Mouse (Mus musculus) left cerebral cortex, postnatal 14 days (tissue): ENCODE data around the gene Brinp2. TPM values are rescaled to one million over a fixed set of nuclear protein-coding genes. Genes with fewer than 3 reads are reported as not detected.
A peak's percentile ranks its signal among the peaks of the same experiment; 100 is the strongest.

Experiments used
- DNase-seq, 2 experiments: peaks; one replicate each; pipeline ENCODE4 v3.0.0; 2021 to 2022; ENCODE audit warnings: low spot score in 2 of 2, mixed read lengths in 1 of 2
- intact Hi-C: fragments of 180-260 bp; cut with DNase I; formaldehyde crosslinking; loops from one replicate; pipeline ENCODE4 v1.15.1; 2025
- total RNA-seq, 2 experiments: library from RNA; stranded (reverse); gene quantifications; 2 replicates each; pipeline ENCODE4 v1.2.3; 2021

The Brinp2 gene
- total RNA-seq, 2 experiments from 2014 or later: 123 to 144 TPM

DNA sequence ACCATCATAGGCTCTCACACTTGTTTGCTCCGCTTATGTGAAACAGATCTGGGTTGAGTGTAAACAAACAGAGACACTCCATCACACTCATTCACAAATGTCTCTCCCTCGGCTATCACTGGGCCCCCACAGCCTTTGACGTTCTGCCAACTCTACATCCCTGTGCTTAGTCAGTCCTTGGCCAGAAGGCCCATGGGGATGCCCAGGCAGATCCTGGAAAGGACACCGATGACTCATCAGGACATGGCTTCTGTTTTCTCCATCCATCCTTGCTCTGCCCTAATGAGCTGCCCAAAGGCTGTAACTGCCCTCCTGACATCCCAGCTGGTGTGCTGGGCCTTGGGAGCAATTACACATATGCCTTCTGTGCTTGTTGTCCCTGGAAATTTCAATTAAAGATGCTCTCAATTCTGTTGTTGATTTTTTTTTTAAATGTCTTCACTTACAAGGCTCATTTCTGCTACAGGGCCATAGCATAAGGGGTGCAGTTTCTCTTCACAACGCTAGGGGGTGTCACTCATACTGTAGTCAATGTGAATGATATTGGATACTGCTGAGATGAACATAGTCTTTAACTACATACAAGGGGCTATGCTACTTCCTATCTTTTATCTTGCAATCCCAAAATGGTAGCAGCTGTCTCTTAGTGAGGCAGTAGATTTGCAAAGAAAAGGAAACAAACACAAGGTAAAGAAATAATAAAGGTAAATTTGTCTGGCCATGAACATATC, 45.5 kb downstream of the Brinp2 start:
- intact Hi-C loops: no loop called here
- peak in 1 of 2 experiments; percentile 20 for DNase-seq

DNA sequence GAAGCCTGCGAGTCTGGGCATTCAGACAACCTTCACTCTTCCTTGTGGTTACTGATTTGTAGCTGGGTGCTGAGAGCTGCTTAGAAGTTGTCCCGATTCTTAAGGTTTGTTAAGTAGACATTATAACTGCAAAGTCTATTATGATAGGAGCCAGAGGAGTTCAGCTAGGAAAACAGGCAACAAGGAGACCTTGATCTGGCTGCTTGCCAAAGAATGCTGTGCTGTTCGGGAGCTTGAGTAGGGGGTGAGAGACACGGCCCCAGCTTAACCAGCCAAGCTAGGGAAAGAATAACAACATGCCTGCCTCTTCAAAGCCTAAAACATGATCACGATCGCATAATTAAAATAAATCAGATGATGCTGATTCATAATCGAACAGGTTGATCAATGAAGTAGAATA, 59.1 kb downstream of the Brinp2 start:
- intact Hi-C loops: no loop called here
- no peak for DNase-seq

DNA sequence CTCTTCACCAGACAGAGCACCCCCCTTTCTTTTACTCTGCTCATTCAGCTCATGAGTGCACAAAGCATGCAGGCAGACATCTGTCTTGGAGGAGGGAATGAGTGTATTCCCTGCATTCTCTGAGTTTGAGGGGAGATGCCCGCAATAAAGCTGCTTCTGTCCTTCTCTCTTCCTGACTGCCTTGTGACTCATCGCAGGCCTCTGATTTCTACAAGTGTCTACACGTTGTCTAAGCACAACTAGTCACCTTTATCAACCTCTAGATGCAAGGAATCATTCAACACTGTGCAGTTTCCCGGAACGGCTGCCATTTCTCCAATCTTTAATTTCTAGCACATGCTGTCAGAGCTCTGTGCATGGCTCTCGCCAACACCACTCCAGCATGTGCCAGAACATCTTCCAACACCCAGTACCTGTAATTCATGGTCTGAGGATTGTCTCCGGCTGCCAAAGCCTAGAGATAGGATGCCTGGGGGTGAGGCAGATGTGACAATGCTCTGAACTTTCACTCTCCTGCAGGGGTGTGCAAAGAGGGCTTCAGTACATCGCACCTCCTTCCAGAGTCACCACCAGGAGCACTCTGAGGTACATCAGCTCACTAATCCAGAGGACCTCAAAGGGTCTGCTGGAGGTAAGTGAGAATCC, 59.7 kb downstream of the Brinp2 start:
- peak; percentile 22 to 26 for DNase-seq
- intact Hi-C loops: no loop called here

DNA sequence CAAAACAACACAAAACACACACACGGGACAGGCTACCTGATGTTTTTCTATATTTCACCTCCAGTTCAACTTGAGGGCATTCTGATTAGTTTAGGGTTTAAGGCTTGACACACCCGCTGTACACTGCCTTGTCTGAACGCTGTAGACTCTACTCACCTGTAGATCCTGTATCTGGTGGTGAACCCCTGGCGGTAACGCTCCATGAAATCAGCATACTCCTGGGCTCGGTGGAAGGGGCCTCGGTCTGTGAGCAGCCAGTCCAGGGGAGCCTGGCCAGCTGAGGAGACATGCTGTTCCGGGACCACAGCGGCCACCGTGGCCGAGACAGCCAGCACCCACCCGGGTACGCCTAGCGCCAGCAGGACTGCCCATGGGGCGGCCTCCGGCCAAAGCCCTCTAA, 60.9 kb downstream of the Brinp2 start:
- intact Hi-C loops: no loop called here
- DNase-seq: no peak

DNA sequence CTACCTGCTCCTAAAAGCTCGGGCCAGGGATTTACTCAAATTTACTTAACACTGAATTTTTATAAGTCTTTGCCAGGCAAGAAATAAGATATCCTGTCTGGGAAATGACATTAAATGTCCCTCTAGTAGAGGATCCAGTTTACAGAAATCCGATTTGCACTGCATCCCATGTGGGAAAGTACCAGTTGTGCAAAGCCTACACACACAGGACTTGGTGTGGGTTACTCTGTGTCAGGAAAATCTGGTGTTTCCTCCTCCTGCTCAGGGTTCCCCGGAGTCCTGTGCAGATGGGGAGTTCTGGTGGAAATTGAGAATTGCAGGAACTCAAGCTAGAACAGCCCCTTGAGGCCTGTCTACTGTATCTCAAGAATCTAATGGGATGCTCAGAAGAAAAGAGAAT, 70.9 kb downstream of the Brinp2 start:
- DNase-seq: no peak
- intact Hi-C loops: no loop called here

DNA sequence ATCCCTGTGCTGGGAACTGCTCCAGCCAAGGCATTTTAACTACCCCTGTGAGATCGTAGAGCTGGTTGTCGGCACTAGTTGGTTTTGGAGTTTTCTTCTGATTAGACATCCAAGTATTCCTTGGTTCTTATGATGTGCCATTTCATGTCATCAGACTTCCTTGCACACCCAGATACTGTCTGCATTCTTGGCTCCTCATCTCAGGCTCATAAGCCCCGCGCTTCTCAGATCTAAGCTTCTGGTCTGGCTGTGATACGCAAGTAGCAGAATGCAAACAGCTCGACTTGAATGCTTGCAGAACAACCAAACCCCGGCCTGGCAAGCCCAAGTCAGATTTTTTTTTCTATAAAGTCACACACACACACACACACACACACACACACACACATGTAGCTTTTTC, 72.3 kb downstream of the Brinp2 start:
- DNase-seq: peak in 1 of 2 experiments; percentile 17

DNA sequence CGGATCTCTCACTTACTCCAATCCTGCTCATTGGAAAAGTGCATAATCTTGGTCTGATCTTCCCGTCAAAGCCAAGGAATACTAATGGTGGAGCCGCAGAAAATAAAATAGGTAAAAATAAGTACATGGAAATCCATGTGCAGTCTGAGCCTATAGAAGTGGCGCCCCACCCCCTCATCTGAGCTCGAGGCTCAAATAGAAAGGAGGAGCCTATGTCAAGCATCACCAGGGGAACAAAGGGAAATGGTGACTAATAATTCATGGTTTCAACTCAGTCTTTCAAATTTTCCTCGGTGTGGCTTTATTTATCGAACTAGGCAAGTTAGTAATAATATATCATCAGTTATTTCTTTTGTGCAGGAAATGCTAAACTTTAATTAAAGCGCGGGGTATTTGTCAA, 84.1 kb downstream of the Brinp2 start:
- intact Hi-C loops: no loop called here
- no peak for DNase-seq

More for the DNA sequence above, 72.3 kb downstream of the Brinp2 start:
- intact Hi-C loops: no loop called here

DNA sequence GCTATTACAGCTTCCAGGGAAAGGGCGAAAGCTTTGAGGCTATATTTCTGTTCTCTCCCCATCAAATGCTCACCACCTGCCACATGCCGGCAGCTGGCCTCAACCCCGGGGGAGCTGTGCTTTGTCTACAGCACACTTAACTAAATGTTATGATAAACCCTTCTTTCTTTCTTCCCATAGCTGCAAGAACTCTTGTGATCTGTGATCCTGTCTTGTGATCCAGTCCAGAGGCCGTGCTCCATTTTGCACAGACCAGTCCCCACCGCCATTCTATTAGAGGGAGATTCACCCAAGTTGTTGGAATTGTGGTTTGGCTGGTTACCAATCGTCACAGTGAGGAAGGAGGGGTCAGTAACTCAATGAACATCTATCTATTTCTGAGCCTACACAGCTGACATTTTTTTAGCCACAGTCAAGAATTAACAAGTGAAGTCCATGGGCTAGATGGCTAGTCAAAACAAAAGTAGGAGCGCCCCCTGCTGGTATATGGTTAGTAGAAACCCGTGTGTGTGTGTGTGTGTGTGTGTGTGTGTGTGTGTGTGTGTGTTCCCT, 89.0 kb downstream of the Brinp2 start:
- peak; percentile 75 to 82 for DNase-seq
- intact Hi-C loops: loop anchor here (5.0 to 10.0 kb wide), 2 partner anchors 522 to 715 kb away; no protein-coding TSS in a partner anchor

DNA sequence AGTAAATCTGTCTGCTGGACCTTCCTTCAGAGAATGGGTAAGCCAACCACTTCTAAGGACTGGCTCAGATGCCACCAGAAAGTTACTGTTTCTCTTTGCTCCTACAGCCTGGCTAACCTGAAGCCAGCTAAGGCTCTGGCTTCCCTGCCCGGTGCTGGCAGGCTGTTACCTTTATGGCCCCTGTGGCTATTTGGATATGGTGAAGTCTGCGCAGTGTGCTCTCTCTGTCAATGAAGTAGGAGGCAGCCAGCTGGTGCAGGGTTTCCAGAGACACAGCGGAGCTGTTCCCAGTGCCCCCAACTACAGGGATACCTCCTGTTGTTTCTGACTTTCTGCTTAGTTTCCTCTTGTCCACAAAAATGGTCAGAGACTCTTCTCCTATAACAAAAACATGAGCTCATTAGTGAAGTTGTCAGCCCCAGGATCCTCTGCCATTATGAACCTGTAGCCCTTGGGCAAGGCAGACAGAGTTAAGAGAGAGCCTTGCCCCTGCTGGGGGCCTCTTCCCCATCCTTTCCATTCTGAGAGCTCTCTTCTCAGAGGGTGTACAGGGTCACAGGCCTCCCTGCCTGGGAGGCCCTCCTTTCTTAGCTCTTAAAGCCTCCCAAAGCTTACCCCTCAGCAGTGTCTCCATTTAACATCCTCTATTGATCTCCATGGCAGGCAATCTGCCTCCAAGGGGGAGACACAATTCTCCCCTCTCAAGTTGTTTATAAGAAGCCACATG, 89.7 kb downstream of the Brinp2 start:
- DNase-seq: no peak
- intact Hi-C loops: loop anchor here (5.0 to 10.0 kb wide), 2 partner anchors 522 to 714 kb away; no protein-coding TSS in a partner anchor

DNA sequence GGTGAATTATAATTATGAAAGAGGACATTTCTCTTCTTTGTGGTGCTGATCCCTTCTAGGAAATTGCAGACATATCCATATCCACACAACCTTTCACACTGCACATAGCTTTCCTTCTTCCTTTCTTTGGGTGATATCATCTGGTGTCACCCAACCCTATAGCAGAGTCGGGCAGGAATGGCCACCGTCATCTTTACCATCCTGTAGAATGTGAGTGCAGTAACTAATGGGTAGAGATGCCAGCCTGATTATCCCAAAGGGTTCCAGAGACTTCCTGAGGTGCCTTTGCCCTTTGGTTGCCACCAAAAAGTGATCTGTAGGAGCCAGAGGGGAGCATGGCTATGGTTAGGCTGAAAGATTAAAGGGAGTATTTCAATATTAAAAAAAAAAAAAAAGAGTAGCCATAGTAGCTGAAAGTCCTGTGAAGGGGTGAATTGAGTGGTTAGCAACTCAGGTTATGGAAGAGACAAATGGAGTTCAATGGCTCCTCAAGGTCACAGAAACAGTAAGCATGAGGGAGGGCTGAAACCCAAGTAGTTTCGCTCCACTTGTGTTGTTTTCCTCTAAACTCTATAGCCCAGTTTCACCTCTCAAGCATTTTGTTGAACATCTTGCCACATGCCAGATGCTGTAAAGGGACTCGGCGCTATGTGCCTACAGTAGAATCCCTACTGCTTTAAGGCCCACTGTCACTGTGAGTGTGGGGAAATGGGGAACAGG, 96.5 kb downstream of the Brinp2 start:
- intact Hi-C loops: loop anchor here (10.0 kb wide), 1 partner anchor 515 kb away; no protein-coding TSS in a partner anchor
- peak in 1 of 2 experiments; percentile 28 for DNase-seq

DNA sequence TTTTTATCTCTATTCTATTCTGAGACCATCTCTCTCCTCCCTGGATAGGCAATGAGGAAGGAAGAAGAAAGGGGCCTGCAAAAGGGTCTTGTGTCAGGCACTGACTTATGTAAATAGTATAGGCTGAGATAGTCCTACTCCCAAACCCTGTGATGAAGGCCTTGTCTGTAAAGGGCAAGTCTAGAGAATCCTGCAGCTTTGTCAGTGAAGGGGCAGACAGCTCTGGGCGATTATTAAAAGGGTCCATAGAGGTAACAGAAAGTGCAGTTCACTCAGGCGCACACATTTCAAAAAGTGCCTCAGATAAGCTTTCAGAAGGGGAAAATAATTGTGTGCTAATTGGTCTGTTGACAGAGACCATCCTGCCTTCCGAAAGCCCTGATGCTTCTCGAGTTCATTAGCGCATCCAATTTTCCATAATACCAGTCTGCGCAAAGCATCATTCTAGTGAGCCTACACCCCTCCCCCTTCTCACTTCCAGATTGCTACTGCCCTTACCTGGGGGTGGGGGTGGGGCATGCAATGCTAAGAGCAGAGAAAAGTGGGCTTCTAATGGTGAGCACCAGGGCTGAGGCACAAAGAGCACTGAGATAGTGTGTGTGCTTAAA, 97.3 kb downstream of the Brinp2 start:
- no peak for DNase-seq
- intact Hi-C loops: no loop called here

DNA sequence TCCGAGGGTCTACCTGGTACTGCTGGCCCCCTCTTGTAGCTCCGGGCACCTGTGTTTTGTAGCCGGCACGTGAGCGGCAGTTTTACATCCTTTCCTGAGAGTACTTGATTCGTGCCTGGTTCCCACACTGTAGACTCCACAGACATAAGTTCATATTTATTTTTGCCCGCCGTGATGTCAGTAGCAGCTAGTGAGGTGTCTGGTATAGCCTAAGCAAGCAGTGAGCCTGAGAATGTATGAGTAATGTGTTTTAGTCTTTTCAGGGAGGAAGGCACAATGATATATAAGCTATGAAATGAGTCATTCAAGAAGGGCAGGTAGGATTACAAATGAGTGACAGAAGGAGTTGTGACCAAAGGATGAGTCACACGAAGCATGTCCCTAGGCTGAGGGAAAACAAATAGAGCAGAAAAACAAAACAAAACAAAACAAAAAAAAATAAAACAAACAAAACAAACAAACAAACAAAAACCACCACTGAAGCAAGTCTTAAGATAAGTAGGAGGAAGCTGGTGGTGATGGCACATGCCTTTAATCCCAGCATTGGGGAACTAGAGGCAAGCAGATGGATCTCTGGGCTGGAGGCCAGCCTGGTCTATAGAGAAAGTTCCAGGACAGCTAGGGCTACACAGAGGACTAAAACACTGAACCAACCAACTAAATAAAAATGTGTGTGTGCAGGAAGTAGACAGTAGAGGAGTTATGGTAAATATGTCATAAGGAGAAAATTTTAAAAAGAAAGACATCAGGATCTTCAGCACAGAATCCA, 100.0 kb downstream of the Brinp2 start:
- intact Hi-C loops: no loop called here
- DNase-seq: peak in 1 of 2 experiments; percentile 40

DNA sequence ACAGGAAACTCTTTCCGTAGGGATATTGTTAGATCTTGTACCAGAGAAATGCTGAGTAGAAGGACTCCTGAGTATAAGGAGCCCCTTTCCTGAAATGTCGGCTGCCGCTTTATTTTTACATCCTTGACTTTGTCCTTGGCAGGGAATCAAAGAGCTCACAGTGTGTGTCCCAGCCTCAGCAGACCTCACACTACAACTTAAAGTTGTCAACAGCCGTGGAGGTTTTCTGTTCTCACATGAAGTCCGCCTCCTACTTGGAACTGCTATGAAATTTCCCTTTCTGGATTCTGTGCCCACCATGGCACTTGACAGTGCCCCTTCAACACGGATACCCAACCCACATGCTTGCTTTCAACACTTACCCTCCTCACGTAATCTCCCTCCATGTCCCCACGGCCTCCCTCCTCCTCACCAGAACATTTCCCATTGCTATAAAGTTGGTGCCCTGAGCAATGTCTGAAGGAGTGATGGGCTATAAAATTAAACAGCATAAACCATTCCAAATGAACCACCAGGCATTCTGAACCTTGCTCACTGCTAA, 103.4 kb downstream of the Brinp2 start:
- peak in 1 of 2 experiments; percentile 54 for DNase-seq
- intact Hi-C loops: no loop called here

DNA sequence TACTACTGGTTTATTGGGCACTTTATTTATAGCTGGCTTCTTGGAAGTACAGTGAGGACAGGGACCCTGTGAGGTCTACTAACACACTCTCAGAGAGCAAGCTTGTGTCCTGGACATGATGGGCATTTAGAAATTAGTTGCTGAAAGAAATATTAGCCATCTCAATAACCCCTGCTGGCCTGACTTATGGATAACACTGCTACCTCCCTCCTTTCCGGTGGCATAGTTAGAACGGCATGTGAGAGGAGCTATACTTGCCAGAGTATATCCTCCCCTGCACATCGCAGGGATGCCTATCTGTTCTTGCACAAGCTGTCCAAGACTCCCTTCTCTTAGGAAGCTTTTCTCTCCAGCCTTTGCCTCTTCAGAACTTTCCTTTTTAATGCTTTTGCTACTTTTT, 107.9 kb downstream of the Brinp2 start:
- intact Hi-C loops: no loop called here
- no peak for DNase-seq

DNA sequence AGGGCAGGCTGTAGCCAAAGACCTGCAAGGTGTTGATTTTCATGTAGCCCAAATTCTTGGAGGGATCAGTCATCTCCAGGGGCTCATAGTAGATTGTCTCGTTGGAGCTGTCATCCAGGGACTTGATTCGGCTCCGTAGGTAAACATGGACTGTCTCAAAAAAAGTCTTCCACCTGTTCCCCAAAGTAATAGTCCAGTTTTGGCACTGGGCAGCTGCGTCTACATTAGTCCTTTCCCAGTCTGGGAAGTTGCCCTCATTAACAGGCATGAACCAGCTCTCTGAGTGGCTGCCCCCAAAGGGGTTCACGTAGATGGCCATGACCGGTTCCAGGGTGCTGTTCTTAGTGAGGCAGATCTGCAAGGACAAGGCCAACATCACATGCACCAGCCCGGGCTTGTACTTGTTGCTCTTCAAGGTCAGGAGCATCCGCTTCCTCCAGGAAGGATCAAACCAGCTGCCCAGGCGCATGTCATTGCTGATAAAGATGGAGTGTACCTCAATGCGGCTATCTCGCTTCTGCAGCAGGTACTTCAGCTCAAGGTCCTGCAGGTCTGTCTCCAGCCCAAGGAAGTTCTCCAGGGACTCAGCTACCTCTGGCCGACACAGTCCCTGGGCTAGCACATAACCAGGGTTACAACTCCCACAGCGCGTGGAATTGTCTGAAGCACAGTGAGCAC, 109.5 kb downstream of the Brinp2 start:
- no peak for DNase-seq
- intact Hi-C loops: no loop called here

DNA sequence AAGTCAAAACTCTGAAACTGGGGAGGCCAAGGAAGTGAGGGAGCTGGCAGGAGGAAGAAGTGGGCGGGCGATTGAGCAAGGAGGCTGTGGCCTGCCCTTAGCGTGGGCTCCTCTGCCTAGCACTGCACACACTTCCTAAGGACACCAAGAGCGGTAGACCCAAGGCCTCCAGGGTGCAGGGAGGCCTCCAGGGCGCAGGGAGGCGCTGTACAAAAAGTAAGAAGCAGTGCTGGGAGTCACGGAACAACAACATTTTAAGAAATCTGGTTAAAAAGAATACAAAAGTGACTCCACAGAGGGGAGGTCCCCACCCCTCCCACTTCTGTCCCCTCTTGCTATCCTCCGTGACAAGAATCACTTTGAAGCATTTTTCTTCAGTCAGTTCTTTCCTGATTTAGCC, 110.6 kb downstream of the Brinp2 start:
- intact Hi-C loops: no loop called here
- no peak for DNase-seq

DNA sequence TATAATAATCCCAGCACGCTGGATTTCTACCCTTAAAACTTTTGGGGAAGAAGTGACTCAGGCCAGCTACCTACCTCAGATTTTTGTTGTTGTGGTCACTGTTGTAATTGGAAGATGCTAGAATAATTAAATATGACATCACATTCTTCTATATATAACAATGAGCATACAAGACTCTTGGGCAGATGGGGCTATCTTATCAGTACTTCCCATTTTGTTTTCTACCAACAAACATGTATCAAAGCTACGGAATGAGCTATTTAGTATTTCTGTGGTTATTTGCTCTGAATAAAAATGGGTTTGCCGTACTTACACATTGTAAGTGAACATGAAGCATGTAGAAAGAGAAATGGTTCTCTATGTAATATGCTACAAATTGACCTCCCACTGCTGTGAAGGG, 112.1 kb downstream of the Brinp2 start:
- intact Hi-C loops: no loop called here
- DNase-seq: no peak
